Mouse (Mus musculus): ENCODE results near the gene Slc4a10. TPM values are rescaled to one million over a fixed set of nuclear protein-coding genes. Genes with fewer than 3 reads are reported as not detected.

Slc4a10 gene
- polyA plus RNA-seq, 1 experiment from 2014 or later: 1.3 TPM

- ATAC-seq (ENCODE audit: low FRiP score, low read depth): no peak
- WGBS: 3% methylated on average over 2 of the region's 2 CpGs
- Histone ChIP-seq H3K4me2 (replicated peaks) (no peak overlapping the region), H3K27me3 (replicated peaks) (no peaks in the 10 kb centered on the region), H3K4me1 (no peaks in the 10 kb centered on the region), H3K9ac (no peak overlapping the region), H3K36me3 (no peaks in the 10 kb centered on the region), H3K27ac (no peak overlapping the region), H3K4me3 (no peak overlapping the region), H3K9me3 (no peaks in the 10 kb centered on the region)
Measured at GRCm38 (mm10) chr2:62285847-62286246, 239.6 kb downstream of the Slc4a10 start.

- no peak overlapping the region for H3K27ac ChIP-seq
- H3K9me3 ChIP-seq: no peaks in the 10 kb centered on the region
- no peak overlapping the region for H3K4me3 ChIP-seq
- WGBS: 81% methylated on average over 4 of the region's 4 CpGs
- no peaks in the 10 kb centered on the region for H3K4me1 ChIP-seq
- no peak overlapping the region for H3K9ac ChIP-seq
- H3K36me3 ChIP-seq: no peaks in the 10 kb centered on the region
- H3K4me2 ChIP-seq (replicated peaks): no peak overlapping the region
- H3K27me3 ChIP-seq (replicated peaks): no peaks in the 10 kb centered on the region
- no peak for ATAC-seq (ENCODE audit: low FRiP score, low read depth)
Measured at GRCm38 (mm10) chr2:62287532-62287931, 241.3 kb downstream of the Slc4a10 start.

- Histone ChIP-seq H3K9me3 (no peaks in the 10 kb centered on the region), H3K4me1 (no peaks in the 10 kb centered on the region), H3K4me3 (no peak overlapping the region), H3K9ac (no peak overlapping the region), H3K27ac (no peak overlapping the region), H3K36me3 (no peaks in the 10 kb centered on the region), H3K4me2 (replicated peaks) (no peak overlapping the region), H3K27me3 (replicated peaks) (no peaks in the 10 kb centered on the region)
- ATAC-seq (ENCODE audit: low FRiP score, low read depth): no peak
- 73% methylated on average over 2 of the region's 2 CpGs for WGBS
Measured at GRCm38 (mm10) chr2:62293846-62294245, 247.6 kb downstream of the Slc4a10 start.

- Histone ChIP-seq H3K4me3 (no peak overlapping the region), H3K27me3 (replicated peaks) (no peaks in the 10 kb centered on the region), H3K4me1 (no peaks in the 10 kb centered on the region), H3K4me2 (replicated peaks) (no peak overlapping the region), H3K36me3 (no peaks in the 10 kb centered on the region), H3K9ac (no peak overlapping the region), H3K27ac (no peak overlapping the region), H3K9me3 (no peaks in the 10 kb centered on the region)
- 94% methylated on average over 2 of the region's 2 CpGs for WGBS
- ATAC-seq (ENCODE audit: low FRiP score, low read depth): no peak
Measured at GRCm38 (mm10) chr2:62301716-62302115, 255.5 kb downstream of the Slc4a10 start.

GRCm38 (mm10) chr2:62306978-62307377 is 260.7 kb downstream of the Slc4a10 start:
- Histone ChIP-seq H3K4me1 (no peaks in the 10 kb centered on the region), H3K27ac (no peak overlapping the region), H3K27me3 (replicated peaks) (no peaks in the 10 kb centered on the region), H3K4me2 (replicated peaks) (no peak overlapping the region), H3K4me3 (no peak overlapping the region), H3K36me3 (no peaks in the 10 kb centered on the region), H3K9ac (no peak overlapping the region), H3K9me3 (no peaks in the 10 kb centered on the region)
- 92% methylated on average over 5 of the region's 5 CpGs for WGBS
- no peak for ATAC-seq (ENCODE audit: low FRiP score, low read depth)

GRCm38 (mm10) chr2:62307477-62307876 is 261.2 kb downstream of the Slc4a10 start:
- Histone ChIP-seq H3K9ac (no peak overlapping the region), H3K4me1 (no peaks in the 10 kb centered on the region), H3K27ac (no peak overlapping the region), H3K4me3 (no peak overlapping the region), H3K9me3 (no peaks in the 10 kb centered on the region), H3K4me2 (replicated peaks) (no peak overlapping the region), H3K27me3 (replicated peaks) (no peaks in the 10 kb centered on the region), H3K36me3 (no peaks in the 10 kb centered on the region)
- ATAC-seq (ENCODE audit: low FRiP score, low read depth): no peak
- 89% methylated on average over 2 of the region's 2 CpGs for WGBS

GRCm38 (mm10) chr2:62316930-62317329 is 270.7 kb downstream of the Slc4a10 start:
- no peaks in the 10 kb centered on the region for H3K9me3 ChIP-seq
- H3K27ac ChIP-seq: no peak overlapping the region
- no peak overlapping the region for H3K4me2 ChIP-seq (replicated peaks)
- H3K4me3 ChIP-seq: no peak overlapping the region
- 71% methylated on average over 2 of the region's 2 CpGs for WGBS
- no peaks in the 10 kb centered on the region for H3K4me1 ChIP-seq
- no peak for ATAC-seq (ENCODE audit: low FRiP score, low read depth)
- H3K36me3 ChIP-seq: no peaks in the 10 kb centered on the region
- no peak overlapping the region for H3K9ac ChIP-seq
- H3K27me3 ChIP-seq (replicated peaks): no peaks in the 10 kb centered on the region

- H3K4me2 ChIP-seq (replicated peaks): no peak overlapping the region
- no peaks in the 10 kb centered on the region for H3K27me3 ChIP-seq (replicated peaks)
- H3K36me3 ChIP-seq: no peaks in the 10 kb centered on the region
- H3K27ac ChIP-seq: no peak overlapping the region
- no peaks in the 10 kb centered on the region for H3K9me3 ChIP-seq
- H3K4me1 ChIP-seq: no peaks in the 10 kb centered on the region
- 88% methylated on average over 3 of the region's 3 CpGs for WGBS
- no peak for ATAC-seq (ENCODE audit: low FRiP score, low read depth)
- no peak overlapping the region for H3K9ac ChIP-seq
- no peak overlapping the region for H3K4me3 ChIP-seq
Measured at GRCm38 (mm10) chr2:62319489-62319888, 273.2 kb downstream of the Slc4a10 start.

GRCm38 (mm10) chr2:62323078-62323637 is 276.9 kb downstream of the Slc4a10 start:
- Histone ChIP-seq H3K36me3 (no peaks in the 10 kb centered on the region), H3K4me1 (no peaks in the 10 kb centered on the region), H3K4me3 (no peak overlapping the region), H3K27ac (no peak overlapping the region), H3K9ac (no peak overlapping the region), H3K27me3 (replicated peaks) (no peaks in the 10 kb centered on the region), H3K9me3 (no peaks in the 10 kb centered on the region), H3K4me2 (replicated peaks) (no peak overlapping the region)
- ATAC-seq (ENCODE audit: low FRiP score, low read depth): no peak
- WGBS: 86% methylated on average over 9 of the region's 9 CpGs

- no peaks in the 10 kb centered on the region for H3K9me3 ChIP-seq
- H3K4me1 ChIP-seq: no peaks in the 10 kb centered on the region
- H3K4me2 ChIP-seq (replicated peaks): no peak overlapping the region
- WGBS: 94% methylated on average over 2 of the region's 2 CpGs
- H3K36me3 ChIP-seq: no peaks in the 10 kb centered on the region
- no peak for ATAC-seq (ENCODE audit: low FRiP score, low read depth)
- no peak overlapping the region for H3K9ac ChIP-seq
- H3K4me3 ChIP-seq: no peak overlapping the region
- H3K27me3 ChIP-seq (replicated peaks): no peaks in the 10 kb centered on the region
- H3K27ac ChIP-seq: no peak overlapping the region
Measured at GRCm38 (mm10) chr2:62325388-62325787, 279.1 kb downstream of the Slc4a10 start.

GRCm38 (mm10) chr2:62331913-62332312 is 285.7 kb downstream of the Slc4a10 start:
- H3K9me3 ChIP-seq: no peaks in the 10 kb centered on the region
- H3K36me3 ChIP-seq: no peaks in the 10 kb centered on the region
- no peak overlapping the region for H3K27ac ChIP-seq
- H3K9ac ChIP-seq: no peak overlapping the region
- WGBS: 73% methylated on average over 4 of the region's 4 CpGs
- no peak for ATAC-seq (ENCODE audit: low FRiP score, low read depth)
- no peaks in the 10 kb centered on the region for H3K4me1 ChIP-seq
- no peaks in the 10 kb centered on the region for H3K27me3 ChIP-seq (replicated peaks)
- no peak overlapping the region for H3K4me3 ChIP-seq
- no peak overlapping the region for H3K4me2 ChIP-seq (replicated peaks)

GRCm38 (mm10) chr2:62332465-62332864 is 286.2 kb downstream of the Slc4a10 start:
- 72% methylated on average over 8 of the region's 8 CpGs for WGBS
- Histone ChIP-seq H3K9ac (no peak overlapping the region), H3K4me2 (replicated peaks) (no peak overlapping the region), H3K27ac (no peak overlapping the region), H3K4me1 (no peaks in the 10 kb centered on the region), H3K4me3 (no peak overlapping the region), H3K9me3 (no peaks in the 10 kb centered on the region), H3K36me3 (no peaks in the 10 kb centered on the region), H3K27me3 (replicated peaks) (no peaks in the 10 kb centered on the region)
- no peak for ATAC-seq (ENCODE audit: low FRiP score, low read depth)

- H3K27me3 ChIP-seq (replicated peaks): no peaks in the 10 kb centered on the region
- no peaks in the 10 kb centered on the region for H3K4me1 ChIP-seq
- H3K4me2 ChIP-seq (replicated peaks): no peak overlapping the region
- 88% methylated on average over 4 of the region's 4 CpGs for WGBS
- no peak overlapping the region for H3K27ac ChIP-seq
- H3K9me3 ChIP-seq: no peaks in the 10 kb centered on the region
- H3K9ac ChIP-seq: no peak overlapping the region
- no peak for ATAC-seq (ENCODE audit: low FRiP score, low read depth)
- H3K4me3 ChIP-seq: no peak overlapping the region
- H3K36me3 ChIP-seq: no peaks in the 10 kb centered on the region
Measured at GRCm38 (mm10) chr2:62334397-62335243, 288.4 kb downstream of the Slc4a10 start.

Measured in neural tube, embryonic 12.5 days (tissue).